Mouse (Mus musculus) megakaryocyte-erythroid progenitor cell, adult 5-6 weeks (primary cell): Measurements from ENCODE around the gene Polr2a. TPM values are rescaled to one million over a fixed set of nuclear protein-coding genes. Genes with fewer than 3 reads are reported as not detected.
A peak's percentile ranks its signal among the peaks of the same experiment; 100 is the strongest.
"Not testable (repeated sequence)": the region's sequence is repeated elsewhere in the genome, so short reads cannot be mapped to it uniquely, and the experiment has no call there.

Experiments
- ATAC-seq: replicated peaks from 2 replicates; pipeline ENCODE4 v1.8.0; 2016; ENCODE audit warnings: mild to moderate bottlenecking, inconsistent platforms; ENCODE audit not compliant: severe bottlenecking, poor library complexity, low FRiP score, low TSS enrichment
- total RNA-seq, 2 experiments: library from RNA; stranded (forward) in 1 of 2; stranded (reverse) in 1 of 2; fragments of 200-1000, 215-1000 nt in 1 of 2; fragments of >200 nt in 1 of 2; fragmentation: Nextera tagmentation in 1 of 2; gene quantifications; 2 replicates each; pipeline ENCODE4 v1.2.3; 2014 to 2017

Gene Polr2a
- total RNA-seq, 2 experiments from 2014 or later: 11.9 to 106 TPM

GRCm38 (mm10) chr11:69758971-69759721 is 709 bp upstream of the Polr2a start:
- ATAC-seq: peak; percentile 68

DNA sequence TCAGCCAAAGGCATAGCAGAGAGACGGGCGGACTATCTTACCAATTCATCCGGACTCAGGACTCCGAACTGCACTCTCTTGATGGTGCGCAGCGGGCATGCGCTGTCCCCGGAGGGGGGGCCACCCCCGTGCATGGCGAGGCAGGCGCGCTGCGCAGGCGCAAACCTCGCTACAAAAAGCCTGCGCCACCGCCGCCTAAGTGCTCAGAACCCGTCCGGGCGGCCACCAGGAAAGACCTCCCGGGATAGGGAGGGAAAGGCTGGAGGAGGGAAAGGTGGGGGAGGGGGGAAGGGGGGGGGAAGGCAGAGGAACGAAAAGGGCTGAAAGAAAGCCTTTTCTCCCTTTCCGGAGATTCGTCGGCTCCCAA is 364 bp downstream of the Polr2a start:
- peak; percentile 60 for ATAC-seq

GRCm38 (mm10) chr11:69757303-69758089 is 941 bp downstream of the Polr2a start:
- ATAC-seq: 0 out of 2 replicates have a peak, but pooled peaks have one; percentile 0

GRCm38 (mm10) chr11:69754701-69755100 is 3.7 kb downstream of the Polr2a start:
- ATAC-seq: no peak

GRCm38 (mm10) chr11:69754233-69754632 is 4.2 kb downstream of the Polr2a start:
- no peak for ATAC-seq

DNA sequence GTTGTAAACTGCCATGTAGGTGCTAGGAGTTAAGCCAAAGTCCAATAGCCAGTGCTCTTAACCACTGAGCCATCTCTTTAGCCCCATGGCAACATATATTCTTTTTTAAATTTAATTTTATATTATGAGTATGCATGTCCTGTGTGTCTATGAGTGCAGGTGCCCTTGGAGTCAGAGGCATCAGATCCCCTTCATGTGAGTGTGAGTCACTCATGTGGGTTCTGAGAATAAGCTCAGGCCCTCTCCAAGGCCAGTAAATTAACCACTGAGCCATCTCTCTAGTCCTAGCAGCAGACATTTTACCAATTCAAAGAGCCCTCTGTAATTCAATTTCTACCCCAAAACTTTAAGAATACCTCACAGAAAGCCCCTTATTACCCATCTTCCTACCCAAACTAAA is 5.8 kb downstream of the Polr2a start:
- ATAC-seq: no peak

DNA sequence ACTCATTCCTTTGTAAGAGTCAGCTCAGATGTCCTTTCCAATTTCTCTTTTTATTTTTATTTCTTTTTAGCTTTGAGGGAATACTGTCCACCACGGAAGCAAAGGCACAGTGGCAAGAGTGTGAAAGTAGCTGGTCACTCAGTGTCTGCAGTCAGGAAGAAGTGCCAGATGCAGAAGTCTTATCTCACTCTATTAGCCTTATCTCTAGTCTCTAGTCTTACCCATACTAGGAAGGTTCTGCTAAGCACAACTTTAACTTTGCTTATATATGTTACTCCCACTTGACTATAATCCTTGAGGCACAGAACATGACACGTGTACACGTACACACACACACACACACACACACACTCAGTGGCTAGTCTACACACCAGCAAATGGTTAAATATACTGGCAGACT is 6.8 kb downstream of the Polr2a start:
- peak; percentile 57 for ATAC-seq

- not testable (repeated sequence) for ATAC-seq
Observed at GRCm38 (mm10) chr11:69731408-69731807, 27.0 kb downstream of the Polr2a start.

GRCm38 (mm10) chr11:69729063-69729462 is 29.4 kb downstream of the Polr2a start:
- peak; percentile 65 for ATAC-seq

- ATAC-seq: no peak
Observed at GRCm38 (mm10) chr11:69725951-69726350, 32.5 kb downstream of the Polr2a start.

DNA sequence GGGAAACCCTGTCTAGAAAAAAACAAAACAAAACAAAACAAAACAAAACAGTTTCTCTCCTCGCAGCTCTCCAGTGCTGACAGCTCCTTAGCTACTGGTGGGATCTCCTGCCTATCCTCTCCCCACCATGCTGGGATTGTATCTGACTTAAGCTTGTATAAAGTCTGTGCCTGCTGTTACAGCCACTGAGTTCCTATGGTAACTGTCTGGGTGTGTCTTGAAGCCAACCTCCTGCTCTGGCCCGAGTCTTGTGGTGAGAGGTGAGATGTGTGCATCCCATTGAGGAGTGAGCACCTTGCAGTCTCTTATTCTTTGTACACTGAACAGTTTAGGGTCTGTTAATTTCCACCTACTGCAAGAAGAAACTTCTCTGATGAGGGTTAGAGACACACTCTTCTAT is 35.4 kb downstream of the Polr2a start:
- ATAC-seq: no peak

GRCm38 (mm10) chr11:69720852-69721251 is 37.6 kb downstream of the Polr2a start:
- no peak for ATAC-seq

- ATAC-seq: no peak
Observed at GRCm38 (mm10) chr11:69719423-69719822, 39.0 kb downstream of the Polr2a start.

DNA sequence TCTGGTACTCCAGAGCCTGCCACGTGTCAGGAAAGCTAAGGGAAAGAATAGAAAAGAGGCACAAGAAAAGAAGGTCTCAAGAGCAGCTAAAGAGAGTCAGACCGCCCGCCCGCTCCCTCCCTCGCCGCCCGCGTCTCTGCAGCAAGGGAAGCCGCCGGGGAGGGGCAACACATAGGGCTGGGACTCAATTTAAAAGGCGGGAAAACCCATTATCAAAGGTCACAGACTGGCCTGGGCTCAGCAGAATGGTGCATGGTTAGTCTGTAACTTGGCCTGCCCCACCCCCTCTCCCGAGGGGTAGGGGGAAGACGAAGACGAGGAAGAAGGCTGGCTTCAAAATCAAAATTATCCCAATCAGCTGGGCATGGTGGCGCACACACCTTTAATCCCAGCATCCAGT is 39.8 kb downstream of the Polr2a start:
- no peak for ATAC-seq

DNA sequence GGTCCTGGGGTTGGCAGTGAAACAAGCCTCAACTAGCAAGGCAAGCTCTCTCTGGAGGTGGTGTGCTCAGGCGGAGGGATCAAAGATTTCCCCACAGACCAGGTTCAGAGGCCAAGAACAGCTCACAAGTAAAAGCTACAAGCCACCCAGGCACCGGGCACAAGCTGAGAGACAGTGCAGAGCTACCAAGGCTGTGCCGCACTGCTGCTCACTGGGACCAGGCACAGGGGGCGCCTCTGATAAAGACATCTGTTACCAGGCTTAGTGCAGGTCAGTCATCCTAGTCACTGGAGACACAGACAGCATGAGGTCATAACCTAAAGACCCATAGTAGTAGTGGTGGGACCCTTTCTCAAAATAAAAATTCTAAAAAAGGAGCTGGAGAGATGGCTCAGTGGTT is 41.5 kb downstream of the Polr2a start:
- no peak for ATAC-seq

DNA sequence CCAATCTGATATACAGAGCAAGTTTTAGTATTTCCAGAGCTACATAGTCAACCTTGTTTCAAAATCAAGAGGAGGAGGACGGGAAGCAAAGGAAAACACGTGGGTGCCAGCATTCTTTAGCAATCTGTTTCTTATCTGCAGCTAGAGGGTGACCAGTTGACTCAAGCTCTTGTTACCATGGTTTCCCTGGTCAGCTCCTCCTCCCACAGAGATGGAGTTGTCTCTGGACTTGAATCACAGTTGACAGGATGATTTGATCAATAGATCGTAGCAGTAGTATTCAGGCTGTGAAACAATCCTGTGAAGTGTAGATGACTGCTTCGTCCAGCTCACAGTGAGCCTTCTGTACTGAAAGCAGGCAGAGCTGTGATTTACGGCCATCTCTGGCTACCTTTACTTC is 42.5 kb downstream of the Polr2a start:
- no peak for ATAC-seq

- no peak for ATAC-seq
Observed at GRCm38 (mm10) chr11:69715482-69715881, 43.0 kb downstream of the Polr2a start.

DNA sequence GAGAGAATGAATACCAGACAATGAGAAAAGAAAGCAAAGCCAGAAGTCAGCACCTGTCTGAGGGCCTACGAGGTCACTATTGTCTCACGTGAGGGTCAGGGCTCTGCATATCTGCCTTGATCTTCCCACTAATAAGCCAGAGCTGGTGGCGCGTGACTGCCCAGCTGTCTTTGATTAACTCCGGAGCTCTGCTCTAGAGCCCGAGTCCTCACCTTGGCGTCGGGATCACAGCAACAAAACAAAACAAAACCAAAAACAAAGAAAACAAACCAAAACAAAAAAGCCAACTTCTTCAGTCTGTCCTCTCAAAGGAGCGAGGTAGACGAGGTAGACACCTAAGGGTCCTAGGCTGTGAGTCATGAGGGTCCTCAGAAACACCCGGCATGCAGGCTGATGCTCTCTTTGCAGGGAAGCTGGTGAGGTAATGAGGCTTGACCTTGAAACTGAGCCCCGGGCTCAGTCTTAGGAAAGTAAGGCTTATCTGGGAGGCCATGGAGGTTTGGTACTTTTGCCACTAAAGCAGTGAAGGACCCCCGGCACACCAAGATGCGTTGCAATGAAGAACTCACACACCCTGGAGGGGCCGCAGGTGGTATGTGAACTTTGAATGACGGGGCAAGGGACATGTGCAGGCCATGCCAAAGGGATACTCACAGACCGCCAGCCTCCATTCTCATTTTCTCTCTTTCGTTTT is 43.7 kb downstream of the Polr2a start:
- ATAC-seq: no peak

GRCm38 (mm10) chr11:69712954-69713672 is 45.3 kb downstream of the Polr2a start:
- no peak for ATAC-seq

- no peak for ATAC-seq
Observed at GRCm38 (mm10) chr11:69711082-69711481, 47.4 kb downstream of the Polr2a start.
